Mouse (Mus musculus) retina, adult 2 months (tissue): ENCODE data around the gene Gm5168.
"Not testable (repeated sequence)": the region's sequence is repeated elsewhere in the genome, so short reads cannot be mapped to it uniquely, and the experiment has no call there.

Source experiments
- DNase-seq: peaks from one replicate; pipeline ENCODE4 v3.0.0-alpha.2; 2012; ENCODE audit warnings: low read depth, low spot score

Gene Gm5168

GRCm38 (mm10) chrX:26050941-26051340 is at the start of gene Gm5168:
Gene Gm5168 (minus strand): TSS chrX:26051041.
- not testable (repeated sequence) for DNase-seq
